Mouse (Mus musculus) mouse embryonic stem cell (cell line): ENCODE measurements at regions not wholly inside any gene's neighbourhood (a gene's known extent, or its start where the extent isn't known, plus 50 kb on each side); places are given as distances from the start of the nearest gene placed in this dataset.

Experiments used
- in situ Hi-C, 2 experiments: fragments of 300-500 bp; cut with MboI; formaldehyde crosslinking; loops; 1 replicate in 1 of 2; 3 replicates in 1 of 2; pipeline ENCODE4 v1.14.3; 2019 to 2020; ENCODE audit warnings: low sequenced_read_pairs in 2 of 2, low pct_unique_long_range_greater_than_20kb in 1 of 2, mixed read lengths in 1 of 2; ENCODE audit not compliant: unreplicated experiment in 1 of 2

GRCm38 (mm10) chr9:61827014-61827413 lies 87.3 kb downstream of the Rplp1 start:
- in situ Hi-C loops, result no loop called here

DNA sequence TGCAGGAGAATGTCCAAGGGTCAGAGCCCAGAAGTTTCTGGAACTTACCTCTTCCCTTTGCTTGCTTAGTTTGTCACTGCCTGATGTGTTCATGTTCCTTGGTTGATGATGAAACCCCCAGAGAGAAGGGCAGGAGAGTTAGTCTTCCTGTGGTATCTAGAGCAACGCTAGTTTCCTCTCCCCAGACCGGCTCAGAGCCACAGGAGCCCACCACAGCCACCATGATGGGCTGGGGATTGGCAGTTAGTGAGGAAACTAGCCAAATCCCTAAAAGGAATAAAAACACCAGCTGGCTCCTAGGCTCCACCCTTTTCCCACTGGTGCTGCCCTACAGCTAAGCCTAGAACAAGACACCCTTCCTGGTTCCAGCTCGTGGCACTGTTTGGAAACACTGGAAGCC lies 87.9 kb downstream of the Rplp1 start:
- in situ Hi-C loops, result no loop called here

- in situ Hi-C loops, result no loop called here
Observed at GRCm38 (mm10) chr9:61825804-61826203, 88.5 kb downstream of the Rplp1 start.

GRCm38 (mm10) chr9:61819836-61820235 lies 94.5 kb downstream of the Rplp1 start:
- in situ Hi-C loops, result no loop called here

- in situ Hi-C loops, result no loop called here
Observed at GRCm38 (mm10) chr9:61816589-61817179, 97.7 kb downstream of the Rplp1 start.

DNA sequence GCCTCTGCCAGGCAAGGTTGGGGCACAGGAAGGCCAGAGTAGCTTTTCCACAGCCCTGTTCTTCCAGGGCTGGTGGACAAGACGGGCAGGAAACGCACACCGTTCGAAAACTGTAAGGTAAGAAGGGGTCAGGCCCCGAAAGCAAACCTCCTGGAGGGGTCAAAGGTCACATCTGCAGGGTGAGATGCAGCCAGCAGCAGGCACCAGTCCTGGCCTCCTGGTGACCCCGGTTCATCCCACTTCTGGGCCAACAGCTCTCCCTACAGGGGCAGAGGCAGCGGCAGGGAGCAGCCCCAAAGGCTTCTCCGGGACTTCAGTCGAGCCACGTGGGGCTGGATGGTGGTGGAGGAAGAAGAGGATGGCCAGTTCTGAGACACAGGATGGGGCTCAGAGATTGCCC lies 98.3 kb downstream of the Rplp1 start:
- in situ Hi-C loops, result no loop called here

DNA sequence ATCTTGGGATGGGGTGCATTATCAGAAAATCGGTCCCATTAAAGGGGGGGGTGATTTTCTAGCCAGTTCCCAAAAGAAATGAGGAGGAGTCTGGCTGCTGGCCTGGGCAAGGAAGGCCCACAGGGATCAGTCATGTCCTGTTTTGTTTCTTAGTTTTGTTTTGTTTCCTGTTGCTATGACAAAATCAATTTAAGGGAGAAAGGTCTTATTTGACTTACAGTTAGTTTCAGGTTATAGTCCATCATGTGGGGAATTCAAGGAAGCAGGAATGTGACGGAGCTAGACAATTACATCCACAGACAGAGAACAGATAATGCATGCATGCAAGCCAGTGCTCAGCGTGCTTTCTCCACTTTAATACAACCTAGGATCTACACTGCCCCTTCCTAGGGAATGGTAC lies 101.1 kb downstream of the Rplp1 start:
- in situ Hi-C loops, result no loop called here

DNA sequence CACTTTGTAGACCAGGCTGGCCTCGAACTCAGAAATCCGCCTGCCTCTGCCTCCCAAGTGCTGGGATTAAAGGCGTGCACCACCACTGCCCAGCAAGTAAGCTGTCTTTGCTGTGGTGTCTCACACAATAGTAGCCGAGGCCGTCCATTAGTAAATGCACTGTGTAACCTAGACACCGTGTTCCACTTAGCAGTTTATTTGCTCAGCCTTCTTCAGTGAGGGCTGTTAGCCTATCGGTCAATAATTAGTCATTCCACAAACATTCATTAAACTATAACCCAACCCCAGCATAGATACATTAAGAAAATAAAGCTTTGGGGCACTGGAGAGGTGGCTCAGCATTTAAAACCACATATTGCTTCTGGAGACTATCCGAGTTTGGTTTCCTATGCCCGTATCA lies 102.0 kb downstream of the Rplp1 start:
- in situ Hi-C loops, result no loop called here

- in situ Hi-C loops, result no loop called here
Observed at GRCm38 (mm10) chr9:61810456-61810855, 103.9 kb downstream of the Rplp1 start.

- in situ Hi-C loops, result no loop called here
Observed at GRCm38 (mm10) chr9:61808351-61809225, 105.8 kb downstream of the Rplp1 start.

- in situ Hi-C loops, result no loop called here
Observed at GRCm38 (mm10) chr9:61805971-61806370, 108.4 kb downstream of the Rplp1 start.

GRCm38 (mm10) chr9:61803555-61803954 lies 110.8 kb downstream of the Rplp1 start:
- in situ Hi-C loops, result no loop called here

DNA sequence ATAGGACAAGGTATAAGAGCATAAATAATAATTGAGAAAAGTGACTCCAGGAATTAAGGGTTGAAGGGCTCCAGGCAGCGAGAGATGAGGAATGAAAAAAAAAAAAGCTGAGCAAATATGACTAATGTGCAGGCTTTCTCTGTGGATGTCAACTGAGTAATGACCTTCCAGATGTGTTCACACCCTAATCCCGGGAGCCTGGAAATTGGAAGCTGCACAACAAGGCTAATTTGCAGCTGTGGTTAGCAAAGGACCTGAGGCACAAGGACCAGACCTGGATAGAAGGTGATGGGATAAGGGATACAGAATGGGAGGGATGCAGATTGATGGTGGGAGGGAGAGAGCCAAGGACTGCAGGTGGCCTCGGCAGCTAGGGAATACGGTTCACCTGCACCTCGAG lies 111.6 kb downstream of the Rplp1 start:
- in situ Hi-C loops, result no loop called here

DNA sequence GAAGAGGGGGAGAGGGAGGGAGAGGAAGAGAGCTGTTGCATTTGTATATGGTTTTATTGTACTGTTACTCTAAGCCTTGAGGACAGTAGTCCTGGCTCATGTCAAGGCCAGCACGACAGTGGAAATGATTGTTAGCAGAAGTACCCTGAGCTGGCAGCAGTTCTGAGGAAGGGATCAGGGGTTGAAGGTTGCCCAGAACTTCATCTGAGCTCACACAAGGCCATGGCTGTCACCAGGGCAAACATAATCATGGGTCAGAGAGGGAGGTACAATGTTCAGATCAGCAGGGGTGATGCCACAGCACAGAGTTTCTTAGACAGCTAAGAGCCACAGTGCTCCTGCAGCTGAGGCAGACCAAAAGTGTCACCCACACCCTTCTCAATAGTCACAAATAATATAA lies 114.8 kb downstream of the Rplp1 start:
- in situ Hi-C loops, result no loop called here

- in situ Hi-C loops, result no loop called here
Observed at GRCm38 (mm10) chr9:61795910-61796309, 118.4 kb downstream of the Rplp1 start.

DNA sequence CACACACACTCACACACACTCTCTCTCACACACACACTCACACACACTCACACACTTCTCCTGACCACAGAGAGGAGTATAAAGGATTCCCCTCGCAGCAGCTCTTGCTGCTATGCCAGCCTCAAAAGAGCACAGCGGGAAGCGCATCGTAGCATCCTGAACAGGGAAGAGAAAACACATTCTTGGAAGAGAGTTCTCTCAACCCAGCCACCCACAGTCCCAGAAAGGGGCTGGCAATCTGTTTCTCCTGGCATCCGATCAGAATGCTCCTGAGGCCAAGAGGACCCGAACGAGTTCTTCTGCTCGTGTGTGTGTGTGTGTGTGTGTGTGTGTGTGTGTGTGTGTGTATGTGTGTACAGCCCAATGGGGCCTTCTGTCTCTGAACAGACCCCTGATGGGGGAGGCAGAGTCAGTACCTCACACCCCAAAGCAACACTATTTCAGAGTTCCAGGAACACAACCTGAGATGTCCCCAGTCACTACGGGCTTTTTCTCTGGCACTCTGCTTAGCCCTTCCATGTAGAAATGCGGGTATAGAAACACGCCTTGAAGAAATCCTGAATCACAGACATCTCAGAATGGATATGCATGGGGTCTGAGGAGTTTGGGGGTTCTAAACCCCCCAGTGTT lies 122.8 kb downstream of the Rplp1 start:
- in situ Hi-C loops, result no loop called here

- in situ Hi-C loops, result no loop called here
Observed at GRCm38 (mm10) chr9:61790849-61791248, 123.5 kb downstream of the Rplp1 start.

DNA sequence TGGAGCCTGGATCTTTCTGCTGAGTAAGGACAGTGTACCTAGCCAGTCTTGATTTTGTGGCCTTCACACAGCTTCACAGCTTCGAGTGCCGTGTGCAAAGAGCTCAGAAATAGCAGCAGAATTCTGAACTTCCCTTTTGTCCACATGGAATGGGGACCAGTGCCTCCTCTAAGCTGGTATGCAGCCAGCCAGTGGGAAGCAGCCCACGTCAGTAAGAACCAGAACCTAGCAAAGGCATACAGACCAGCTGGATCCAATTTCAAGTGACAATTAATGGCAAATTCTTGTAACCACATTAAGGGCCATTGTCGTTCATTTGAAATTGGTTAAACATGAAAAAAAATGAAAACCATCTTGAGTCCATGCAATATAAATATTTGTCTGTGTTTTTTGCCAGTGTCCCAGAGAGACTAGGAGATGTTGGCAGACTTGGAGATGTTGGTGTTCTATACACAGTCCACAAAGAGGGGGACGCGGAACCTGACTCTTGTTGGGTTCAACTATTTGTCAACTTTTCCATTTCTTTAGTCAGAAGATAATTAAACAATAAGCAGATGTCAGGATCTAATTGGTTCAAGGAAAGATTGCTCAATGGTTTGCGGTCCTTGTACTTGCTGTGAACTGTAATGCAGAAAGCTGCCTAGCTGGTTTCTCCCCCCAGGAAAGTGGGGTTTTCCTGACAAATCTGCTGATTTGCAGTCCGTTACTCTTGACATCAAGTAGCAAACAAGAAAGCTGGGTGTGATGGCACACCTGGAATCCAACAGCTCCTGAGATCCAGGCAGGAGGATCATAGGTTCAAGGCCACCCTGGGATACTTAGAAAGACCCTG lies 125.1 kb downstream of the Rplp1 start:
- in situ Hi-C loops, result no loop called here

- in situ Hi-C loops, result no loop called here
Observed at GRCm38 (mm10) chr9:61781469-61781868, 132.9 kb downstream of the Rplp1 start.
